Mouse (Mus musculus): ENCODE measurements around the gene Itm2c. TPM values are rescaled to one million over a fixed set of nuclear protein-coding genes. Genes with fewer than 3 reads are reported as not detected.

Gene Itm2c
- polyA plus RNA-seq, 1 experiment = 221 TPM

DNA sequence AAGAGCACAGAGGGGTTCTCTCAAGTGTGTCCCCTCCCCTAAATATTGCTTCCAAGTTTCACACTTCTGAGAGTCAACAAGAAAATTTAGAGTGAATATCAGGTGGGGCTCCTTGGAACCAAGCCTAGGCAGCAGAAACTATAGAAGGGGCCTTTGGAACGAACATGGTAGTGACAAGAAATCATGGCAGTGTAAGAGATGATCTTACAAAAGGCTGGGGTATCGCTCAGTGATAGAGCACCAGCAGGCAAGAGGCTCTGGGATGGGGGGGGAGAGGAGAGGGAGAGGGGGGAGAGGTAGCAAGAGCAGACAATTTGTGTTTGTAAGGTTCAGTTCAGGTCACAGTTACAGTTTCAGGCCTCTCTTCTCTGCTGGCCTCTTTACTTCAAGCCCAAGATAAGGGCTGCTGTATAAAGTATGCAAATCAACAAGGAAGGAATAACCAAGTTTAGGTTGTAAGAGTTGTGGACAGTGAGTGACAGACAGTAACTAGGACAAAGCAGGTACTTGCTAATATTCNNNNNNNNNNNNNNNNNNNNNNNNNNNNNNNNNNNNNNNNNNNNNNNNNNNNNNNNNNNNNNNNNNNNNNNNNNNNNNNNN, 55.1 kb downstream of the Itm2c start:
- H3K27ac ChIP-seq (ENCODE audit: insufficient read depth, low read length) = no peak overlapping the region
- no peak overlapping the region for H3K4me3 ChIP-seq (ENCODE audit: insufficient read depth, low read length)
- no peak for TF ChIP-seq CTCF (IDR thresholded peaks at IDR 0.05; ENCODE audit: borderline replicate concordance, insufficient read depth, low read length)
- no peak for TF ChIP-seq POLR2A (IDR thresholded peaks at IDR 0.05; ENCODE audit: low read depth, low read length)
- H3K4me1 ChIP-seq (ENCODE audit: control insufficient read depth, insufficient read depth, low read length) = no peaks in the 10 kb centered on the region

DNA sequence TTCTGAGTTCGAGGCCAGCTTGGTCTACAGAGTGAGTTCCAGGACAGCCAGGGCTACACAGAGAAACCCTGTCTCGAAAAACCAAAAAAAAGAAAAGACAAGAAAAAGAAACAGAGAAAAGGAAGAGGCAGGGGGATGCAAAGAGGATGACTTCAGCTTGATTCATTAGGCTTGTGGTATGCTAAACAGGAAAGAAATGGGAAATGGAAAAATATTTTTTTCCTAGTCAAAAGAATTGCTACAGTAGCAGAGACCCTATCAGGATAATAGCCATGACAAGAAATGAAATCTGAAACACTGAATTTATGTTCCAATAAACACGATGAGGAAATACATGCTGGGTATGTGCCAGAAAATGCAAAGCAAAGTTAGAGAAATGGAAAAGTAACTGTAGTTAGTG, 61.1 kb downstream of the Itm2c start:
- Histone ChIP-seq H3K4me3 (ENCODE audit: insufficient read depth, low read length) (no peak overlapping the region), H3K27ac (ENCODE audit: insufficient read depth, low read length) (no peak overlapping the region), H3K4me1 (ENCODE audit: control insufficient read depth, insufficient read depth, low read length) (no peaks in the 10 kb centered on the region)
- TF ChIP-seq CTCF (IDR thresholded peaks at IDR 0.05; ENCODE audit: borderline replicate concordance, insufficient read depth, low read length) (no peak), POLR2A (IDR thresholded peaks at IDR 0.05; ENCODE audit: low read depth, low read length) (no peak)

DNA sequence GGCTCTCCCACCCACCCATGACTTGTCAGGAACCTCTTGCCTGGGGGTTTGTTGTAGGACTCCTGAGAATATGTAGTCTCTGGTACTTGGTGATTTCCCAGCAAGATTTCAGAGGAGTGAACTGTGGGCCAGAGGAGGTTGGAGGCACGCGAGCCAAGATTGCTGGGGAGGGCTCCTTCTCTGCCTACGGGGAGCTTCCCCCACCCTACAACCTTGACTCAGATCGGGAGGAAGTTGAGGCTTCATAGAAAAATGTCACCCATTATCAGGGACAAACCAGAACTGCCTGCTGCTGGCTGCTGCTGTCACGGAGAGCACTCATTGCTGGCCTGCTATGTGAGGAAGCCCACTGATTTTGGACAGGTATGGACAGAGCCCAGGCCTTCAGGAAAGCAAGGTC, 63.2 kb downstream of the Itm2c start:
- H3K27ac ChIP-seq (ENCODE audit: insufficient read depth, low read length) = no peak overlapping the region
- H3K4me1 ChIP-seq (ENCODE audit: control insufficient read depth, insufficient read depth, low read length) = no peaks in the 10 kb centered on the region
- H3K4me3 ChIP-seq (ENCODE audit: insufficient read depth, low read length) = no peak overlapping the region
- TF ChIP-seq CTCF (IDR thresholded peaks at IDR 0.05; ENCODE audit: borderline replicate concordance, insufficient read depth, low read length) = no peak
- no peak for TF ChIP-seq POLR2A (IDR thresholded peaks at IDR 0.05; ENCODE audit: low read depth, low read length)

DNA sequence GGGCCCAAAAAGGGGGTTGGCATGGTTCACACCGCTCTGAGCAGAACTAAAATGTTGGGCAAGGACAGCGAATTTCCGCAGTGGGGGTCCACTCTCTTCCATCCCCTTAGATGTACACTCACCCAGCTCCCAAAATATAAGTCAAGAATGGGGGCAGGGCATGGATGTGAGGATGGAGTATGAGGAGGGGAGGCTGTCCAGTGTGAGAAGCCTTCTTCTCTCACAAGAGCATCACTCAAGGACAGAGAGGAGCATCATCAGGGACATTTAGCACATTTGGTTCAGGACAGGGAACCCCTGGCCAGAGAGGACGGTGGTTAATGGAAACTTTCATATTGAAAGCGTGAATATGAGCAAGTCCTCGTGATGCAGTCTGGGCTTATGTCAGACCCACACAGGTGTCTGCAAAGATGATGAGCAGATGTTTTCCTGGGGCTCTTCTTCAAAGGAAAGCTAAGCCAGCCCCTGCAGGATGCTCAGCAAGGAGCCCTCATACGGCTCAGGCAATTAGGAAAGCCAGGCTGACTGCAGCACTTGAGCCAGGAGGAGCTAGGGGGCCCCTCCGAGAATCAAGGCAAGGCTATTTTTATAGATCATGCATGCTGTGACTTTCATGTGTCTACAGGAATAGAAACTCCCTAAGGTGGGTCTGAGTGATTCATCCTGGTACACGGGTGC, 64.0 kb downstream of the Itm2c start:
- no peaks in the 10 kb centered on the region for H3K4me1 ChIP-seq (ENCODE audit: control insufficient read depth, insufficient read depth, low read length)
- TF ChIP-seq POLR2A (IDR thresholded peaks at IDR 0.05; ENCODE audit: low read depth, low read length) (no peak), CTCF (IDR thresholded peaks at IDR 0.05; ENCODE audit: borderline replicate concordance, insufficient read depth, low read length) (no peak)
- H3K4me3 ChIP-seq (ENCODE audit: insufficient read depth, low read length) = no peak overlapping the region
- no peak overlapping the region for H3K27ac ChIP-seq (ENCODE audit: insufficient read depth, low read length)

Other genes with a start within 250 kb of the Itm2c start
- gene Sp100, start 244.3 kb upstream of the Itm2c start, polyA plus RNA-seq (2011; ENCODE audit: insufficient read length, low read depth, missing spikeins) = 2.8 and 3.6 TPM in 2 replicates
- 1.1 and 3.5 TPM in 2 replicates for gene A630001G21Rik, start 115.6 kb upstream of the Itm2c start, polyA plus RNA-seq (2011; ENCODE audit: insufficient read length, low read depth, missing spikeins)
- 72.4 and 72.7 TPM in 2 replicates for gene Cab39, start 100.8 kb upstream of the Itm2c start, polyA plus RNA-seq (2011; ENCODE audit: insufficient read length, low read depth, missing spikeins)
- not detected in 2 replicates for gene 4933407L21Rik, start 34.2 kb downstream of the Itm2c start, polyA plus RNA-seq (2011; ENCODE audit: insufficient read length, low read depth, missing spikeins)
- gene Gpr55, start 66.7 kb downstream of the Itm2c start, polyA plus RNA-seq (2011; ENCODE audit: insufficient read length, low read depth, missing spikeins) = not detected in 2 replicates
- not detected in 2 replicates for gene Spata3, start 122.5 kb downstream of the Itm2c start, polyA plus RNA-seq (2011; ENCODE audit: insufficient read length, low read depth, missing spikeins)
- not detected in 2 replicates for gene 2810459M11Rik, start 151.6 kb downstream of the Itm2c start, polyA plus RNA-seq (2011; ENCODE audit: insufficient read length, low read depth, missing spikeins)
- 115 and 126 TPM in 2 replicates for gene Psmd1, start 170.1 kb downstream of the Itm2c start, polyA plus RNA-seq (2011; ENCODE audit: insufficient read length, low read depth, missing spikeins)
- 0.23 and 0.25 TPM in 2 replicates for gene Htr2b, start 217.7 kb downstream of the Itm2c start, polyA plus RNA-seq (2011; ENCODE audit: insufficient read length, low read depth, missing spikeins)
- gene Gm21972, start 239.4 kb downstream of the Itm2c start, polyA plus RNA-seq (2011; ENCODE audit: insufficient read length, low read depth, missing spikeins) = 7.6 and 10.5 TPM in 2 replicates

Measured in embryonic fibroblast, embryonic 13.5 days (primary cell).